Mouse (Mus musculus) lung, postnatal 0 days (tissue): ENCODE measurements around the gene Pfdn6. TPM values are rescaled to one million over a fixed set of nuclear protein-coding genes. Genes with fewer than 3 reads are reported as not detected.
A peak's percentile ranks its signal among the peaks of the same experiment; 100 is the strongest.

Experiments used
- ATAC-seq: fragments of 200-750 bp; cut with Nextera tagmentation; 2 replicates; pipeline ENCODE4 v1.8.0; 2017; ENCODE audit warnings: moderate library complexity
- DNase-seq: peaks from one replicate; pipeline ENCODE4 v3.0.0-alpha.2; 2016; ENCODE audit warnings: low spot score
- H3K27ac ChIP-seq: fragments of 300-500 bp; sonication (generic); 2 replicates; pipeline ENCODE4 v1.5.1; 2014; ENCODE audit warnings: antibody characterized with exemption, mild to moderate bottlenecking, low read length, mixed read lengths
- H3K27me3 ChIP-seq: fragments of 300-500 bp; sonication (generic); replicated peaks from 2 replicates; pipeline ENCODE4 v1.6.1; 2014; ENCODE audit warnings: low read length, mixed read lengths; ENCODE audit not compliant: insufficient read depth
- H3K36me3 ChIP-seq: fragments of 300-500 bp; sonication (generic); 2 replicates; pipeline ENCODE4 v1.6.1; 2014; ENCODE audit warnings: low read length, mixed read lengths; ENCODE audit not compliant: insufficient read depth
- H3K4me1 ChIP-seq: fragments of 300-500 bp; sonication (generic); 2 replicates; pipeline ENCODE4 v1.6.1; 2014; ENCODE audit warnings: antibody characterized with exemption, low read depth, low read length, mixed read lengths; ENCODE audit not compliant: insufficient read depth
- H3K4me2 ChIP-seq: fragments of 300-500 bp; sonication (generic); replicated peaks from 2 replicates; pipeline ENCODE4 v1.6.1; 2014; ENCODE audit warnings: low read depth, mild to moderate bottlenecking, low read length, moderate library complexity, mixed read lengths
- H3K4me3 ChIP-seq: fragments of 300-500 bp; sonication (generic); 2 replicates; pipeline ENCODE4 v1.5.1; 2014; ENCODE audit warnings: low read depth, low read length
- H3K9ac ChIP-seq: fragments of 300-500 bp; sonication (generic); replicated peaks from 2 replicates; pipeline ENCODE4 v1.6.1; 2014; ENCODE audit warnings: low read depth, mild to moderate bottlenecking
- H3K9me3 ChIP-seq: fragments of 300-500 bp; sonication (generic); 2 replicates; pipeline ENCODE4 v1.6.1; 2016; ENCODE audit warnings: low read length, mixed read lengths
- CTCF ChIP-seq: IDR thresholded peaks from 2 replicates; pipeline ENCODE4 v1.5.1; 2016; ENCODE audit warnings: antibody characterized with exemption, mild to moderate bottlenecking
- EP300 ChIP-seq: IDR thresholded peaks from 2 replicates; pipeline ENCODE4 v1.6.1; 2016; ENCODE audit warnings: antibody characterized with exemption, mild to moderate bottlenecking, control low read depth
- WGBS: fragments of 180-500 bp; shearing (Covaris S2); extraction: QIAGEN DNeasy Blood & Tissue Kit; methylation state at CpG from one replicate; pipeline ENCODE4 v1.1.7; 2014; 5-methylcytosine and 5-hydroxymethylcytosine counted together
- polyA plus RNA-seq: library from polyadenylated mRNA; unstranded; fragments of >200 nt; fragmentation: Nextera tagmentation; extraction: Ambion mirVana; gene quantifications from 2 replicates; pipeline ENCODE4 v1.2.1, GENCODE M21; 2015

Gene Pfdn6
- polyA plus RNA-seq, 1 experiment from 2014 or later = 103 TPM

GRCm38 (mm10) chr17:33958451-33958850 lies 18.3 kb upstream of the Pfdn6 start:
- DNase-seq (no peak), ATAC-seq (no peak)
- peaks cover 8% of the 10 kb centered on the region; the same call in 1 of the 2 replicates for H3K36me3 ChIP-seq
- no peak overlapping the region for H3K4me3 ChIP-seq
- TF ChIP-seq CTCF (no peak), EP300 (no peak)
- no peak overlapping the region for H3K9ac ChIP-seq
- H3K27me3 ChIP-seq = no peaks in the 10 kb centered on the region
- H3K4me2 ChIP-seq = no peak overlapping the region
- H3K4me1 ChIP-seq = peaks cover 9% of the 10 kb centered on the region; the same call in 1 of the 2 replicates
- 94% methylated on average over 11 of the region's 11 CpGs for WGBS
- no peak overlapping the region for H3K27ac ChIP-seq
- H3K9me3 ChIP-seq = no peaks in the 10 kb centered on the region

DNA sequence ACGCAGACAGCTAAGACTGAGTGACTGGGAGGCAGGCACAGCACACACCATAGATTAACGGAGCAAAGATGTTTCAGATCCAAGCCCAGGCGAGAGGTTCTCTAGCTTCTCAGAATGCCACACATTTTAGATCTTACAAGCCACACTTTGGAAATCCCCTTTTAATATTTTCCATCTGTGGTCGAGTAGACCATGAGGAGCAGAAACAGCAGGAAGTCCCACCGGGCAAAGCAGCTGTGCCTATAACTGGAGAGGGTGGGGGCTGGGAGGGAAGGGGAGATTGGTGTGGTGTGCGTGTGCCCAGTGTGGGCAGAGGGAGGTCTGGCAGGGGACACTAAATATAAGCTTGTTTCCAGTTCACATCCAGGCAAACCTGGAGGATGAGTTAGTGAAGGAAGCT lies 17.4 kb upstream of the Pfdn6 start:
- no peaks in the 10 kb centered on the region for H3K27me3 ChIP-seq
- no peak overlapping the region for H3K9ac ChIP-seq
- H3K27ac ChIP-seq = no peak overlapping the region
- no peak overlapping the region for H3K4me2 ChIP-seq
- 82% methylated on average over 6 of the region's 6 CpGs for WGBS
- no peak for TF ChIP-seq EP300
- no peak for TF ChIP-seq CTCF
- H3K9me3 ChIP-seq = no peaks in the 10 kb centered on the region
- H3K36me3 ChIP-seq = peaks cover 4% of the 10 kb centered on the region; the same call in 1 of the 2 replicates
- DNase-seq (no peak), ATAC-seq (no peak)
- H3K4me1 ChIP-seq = peaks cover 9% of the 10 kb centered on the region; the same call in 1 of the 2 replicates
- no peak overlapping the region for H3K4me3 ChIP-seq

GRCm38 (mm10) chr17:33956336-33956735 lies 16.2 kb upstream of the Pfdn6 start:
- WGBS = 3% methylated on average over 10 of the region's 10 CpGs

DNA sequence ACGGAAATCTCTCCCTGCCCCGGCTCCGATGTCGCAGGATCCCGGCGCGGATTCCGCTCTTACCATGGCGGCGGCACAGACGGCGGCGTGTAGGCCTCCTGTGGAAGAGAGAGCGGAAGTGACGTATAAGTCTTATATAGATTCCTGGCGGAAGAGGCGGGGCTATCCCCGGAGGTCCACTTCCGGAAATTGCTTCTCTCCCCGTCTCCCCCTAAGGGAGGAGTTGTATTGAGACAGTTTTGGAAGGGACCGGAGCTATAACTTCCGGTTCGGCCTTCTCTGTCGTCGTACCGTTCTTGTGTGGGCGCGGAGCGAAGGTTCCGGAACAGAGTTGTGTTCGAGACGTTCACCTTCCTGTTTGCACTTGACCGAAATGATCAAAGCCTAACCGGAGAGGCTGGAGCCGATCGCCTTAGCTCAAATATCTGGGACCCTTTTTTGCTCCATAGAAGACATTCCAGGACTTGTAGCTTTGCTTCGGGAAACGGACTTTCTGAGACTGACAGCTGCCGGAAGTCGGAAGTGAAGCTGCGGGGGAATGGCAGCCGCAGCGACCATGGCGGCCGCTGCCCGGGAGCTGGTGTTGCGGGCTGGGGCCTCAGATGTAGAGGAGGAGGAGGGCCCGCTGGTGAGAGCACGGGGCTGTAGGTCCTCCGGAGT lies 15.5 kb upstream of the Pfdn6 start, which contains the start of the genes Vps52 and Rps18:
TSS of gene Vps52 (plus strand) at position 258 of the 660 bp plus-strand sequence.
TSS of gene Rps18 (minus strand) at position 447 of the 660 bp plus-strand sequence.
- Histone ChIP-seq H3K4me3 (peak within 1 kb of the TSS; percentile 60), H3K4me2 (peak within 1 kb of the TSS; percentile 67), H3K9me3 (no peaks in the 10 kb centered on the region), H3K27me3 (no peaks in the 10 kb centered on the region), H3K36me3 (peaks cover 4% of the 10 kb centered on the region; the same call in 1 of the 2 replicates), H3K9ac (peak within 1 kb of the TSS; percentile 96), H3K27ac (peak within 1 kb of the TSS; percentile 95), H3K4me1 (peaks cover 9% of the 10 kb centered on the region; the same call in 1 of the 2 replicates)
- under 1% methylated on average over 50 of the region's 50 CpGs for WGBS
- ATAC-seq (peak; percentile 88), DNase-seq (peak; percentile 99)
- TF ChIP-seq EP300 (peak; percentile 51; the same call in 1 of the 2 replicates), CTCF (peak; percentile 51)

More at GRCm38 (mm10) chr17:33956336-33956735, 16.2 kb upstream of the Pfdn6 start:
- no peak for TF ChIP-seq CTCF
- Histone ChIP-seq H3K9me3 (no peaks in the 10 kb centered on the region), H3K9ac (peak overlapping the region; percentile 71), H3K4me3 (peak overlapping the region; percentile 60), H3K4me2 (peak overlapping the region; percentile 66), H3K27me3 (no peaks in the 10 kb centered on the region), H3K36me3 (peaks cover 4% of the 10 kb centered on the region; the same call in 1 of the 2 replicates), H3K27ac (peak overlapping the region; percentile 95; the same call in 1 of the 2 replicates), H3K4me1 (peaks cover 9% of the 10 kb centered on the region; the same call in 1 of the 2 replicates)
- DNase-seq (no peak), ATAC-seq (no peak)

DNA sequence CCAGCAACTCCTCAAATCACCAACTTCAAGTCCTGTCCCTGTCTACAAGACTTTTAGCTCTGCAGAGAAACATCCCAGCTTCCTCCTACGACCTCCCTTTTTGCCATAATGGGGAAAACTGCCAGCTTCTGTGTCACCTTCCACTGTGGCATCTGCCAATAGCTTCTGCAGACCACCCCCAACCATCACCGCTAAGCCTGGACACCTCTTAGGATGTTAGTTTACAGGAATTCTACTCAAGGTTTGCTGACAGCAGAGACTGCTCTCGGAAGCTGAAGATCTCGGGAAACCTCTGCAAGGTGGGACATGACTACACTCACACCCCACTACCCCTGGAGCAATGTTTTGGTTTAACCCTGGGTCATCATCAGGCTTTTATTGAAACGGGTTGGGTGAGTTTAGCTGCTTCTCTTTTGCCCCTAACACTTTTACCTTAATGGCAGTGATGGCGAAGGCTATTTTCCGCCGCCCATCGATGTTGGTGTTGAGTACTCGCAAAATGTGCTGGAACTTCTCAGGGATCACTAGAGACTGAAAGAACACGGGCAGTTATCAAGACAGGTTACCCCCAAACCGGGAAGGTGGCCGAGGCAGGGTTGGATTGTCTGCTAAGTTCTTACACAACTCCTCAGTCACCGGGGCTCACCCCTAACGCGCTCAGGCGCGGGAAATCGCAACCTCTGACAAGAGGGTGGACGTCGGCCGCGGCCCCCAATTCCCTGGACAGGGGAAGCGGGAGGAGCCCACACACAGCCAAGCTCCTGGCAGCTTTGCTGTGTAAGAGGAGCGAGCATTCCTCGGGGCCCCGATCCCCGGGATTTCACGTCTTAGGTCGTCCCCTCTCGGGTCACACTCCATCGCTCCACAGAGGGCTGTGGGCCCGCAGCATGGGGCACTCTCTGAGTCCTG lies 14.8 kb upstream of the Pfdn6 start:
- Histone ChIP-seq H3K27ac (peak overlapping the region; percentile 92), H3K36me3 (peaks cover 4% of the 10 kb centered on the region; the same call in 1 of the 2 replicates), H3K9ac (peak overlapping the region; percentile 96), H3K27me3 (no peaks in the 10 kb centered on the region), H3K4me2 (peak overlapping the region; percentile 67), H3K4me1 (peaks cover 12% of the 10 kb centered on the region; the same call in 1 of the 2 replicates), H3K4me3 (peak overlapping the region; percentile 60), H3K9me3 (no peaks in the 10 kb centered on the region)
- peak; percentile 52 for DNase-seq
- peak; percentile 12 for ATAC-seq
- no peak for TF ChIP-seq CTCF
- TF ChIP-seq EP300 = 0 out of 2 replicates have a peak, but pooled peaks have one; percentile 13
- under 1% methylated on average over 33 of the region's 33 CpGs for WGBS
